Mouse (Mus musculus) kidney, adult 18-20 months (tissue): Measurements from ENCODE around the gene Rab21.

Source experiments
- DNase-seq: peaks from one replicate; pipeline ENCODE4 v3.0.0; 2021

The Rab21 gene

DNA sequence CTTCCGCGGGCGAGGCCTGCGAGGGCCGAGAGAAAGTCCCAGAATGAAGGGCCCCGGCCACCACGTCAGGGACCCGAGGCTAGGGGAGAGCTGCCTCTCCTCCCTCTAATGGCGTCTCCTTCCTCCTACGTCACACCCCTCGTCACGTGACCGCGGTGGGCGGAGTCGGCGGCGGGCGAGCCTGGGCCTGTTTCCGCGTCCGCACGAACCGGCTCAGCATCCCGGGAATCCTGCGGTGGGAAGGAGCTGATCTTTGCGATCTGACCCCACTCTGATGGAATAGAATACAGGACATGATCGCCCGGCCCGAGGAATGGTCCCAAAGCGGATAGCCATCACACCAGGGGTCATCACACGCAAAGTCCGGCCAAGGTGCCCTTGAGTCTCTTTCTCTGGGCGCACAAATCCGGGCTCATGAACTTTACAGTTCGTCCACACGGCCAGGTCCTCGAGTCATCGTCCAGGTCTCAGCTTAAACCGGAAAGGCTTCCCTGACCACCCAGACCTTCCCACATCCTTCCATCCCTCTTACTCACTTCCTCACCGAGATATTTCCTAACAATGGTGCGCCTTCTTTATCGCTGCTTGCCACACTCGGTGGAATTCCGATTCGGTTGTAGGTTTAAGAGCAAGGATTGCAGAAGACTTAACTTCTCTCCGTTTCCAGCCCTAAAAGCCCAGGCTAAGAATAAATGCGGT is at the start of gene Rab21:
Gene Rab21, minus strand, starts transcription at position 122 of the 699 bp plus-strand sequence.
- DNase-seq = peak; percentile 99

- DNase-seq = no peak
These were observed 47.8 kb upstream of the Rab21 start for GRCm38 (mm10) chr10:115363151-115363550.

DNA sequence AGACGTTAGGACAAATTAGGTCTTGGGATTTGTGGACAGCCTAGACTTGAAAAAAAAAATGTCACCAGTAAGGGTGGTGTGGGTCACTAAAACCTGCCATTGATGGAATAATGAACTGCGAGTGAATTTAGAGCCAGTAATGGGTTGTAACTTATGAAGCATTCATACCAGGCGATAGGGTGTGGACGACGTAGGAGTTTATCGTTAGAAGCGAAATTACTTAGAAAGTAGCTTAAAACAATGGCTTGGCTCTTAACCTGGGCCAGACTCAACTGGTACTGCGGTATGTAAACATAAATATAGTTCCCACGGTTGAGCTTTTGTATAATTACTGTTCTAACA is 47.2 kb upstream of the Rab21 start:
- no peak for DNase-seq

- peak; percentile 95 for DNase-seq
These were observed 46.6 kb upstream of the Rab21 start, which contains the start of gene Tmem19 for GRCm38 (mm10) chr10:115361840-115362622. Tmem19 (minus strand) TSS chr10:115362501.

DNA sequence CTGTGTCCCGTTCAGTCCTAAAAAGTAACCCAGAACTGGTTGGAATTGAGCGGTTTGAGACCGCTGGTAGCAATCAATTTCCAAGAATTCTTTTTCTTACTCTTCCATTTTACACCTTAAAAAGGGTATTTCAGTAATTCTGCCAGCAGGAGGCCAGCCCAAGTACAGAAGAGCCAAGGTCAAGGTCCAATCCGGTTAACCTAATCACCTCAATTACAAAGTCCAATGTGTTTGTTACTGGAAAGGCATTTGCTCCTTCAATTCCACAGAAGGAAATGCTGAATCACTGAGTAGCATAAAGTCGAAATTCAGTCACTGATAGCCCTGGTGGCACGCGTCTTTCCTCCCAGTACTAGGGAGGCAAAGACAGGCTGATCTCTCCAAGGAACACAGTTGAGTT is 43.7 kb upstream of the Rab21 start:
- DNase-seq = peak; percentile 69

- peak; percentile 33 for DNase-seq
These were observed 43.0 kb upstream of the Rab21 start for GRCm38 (mm10) chr10:115358216-115358919.

DNA sequence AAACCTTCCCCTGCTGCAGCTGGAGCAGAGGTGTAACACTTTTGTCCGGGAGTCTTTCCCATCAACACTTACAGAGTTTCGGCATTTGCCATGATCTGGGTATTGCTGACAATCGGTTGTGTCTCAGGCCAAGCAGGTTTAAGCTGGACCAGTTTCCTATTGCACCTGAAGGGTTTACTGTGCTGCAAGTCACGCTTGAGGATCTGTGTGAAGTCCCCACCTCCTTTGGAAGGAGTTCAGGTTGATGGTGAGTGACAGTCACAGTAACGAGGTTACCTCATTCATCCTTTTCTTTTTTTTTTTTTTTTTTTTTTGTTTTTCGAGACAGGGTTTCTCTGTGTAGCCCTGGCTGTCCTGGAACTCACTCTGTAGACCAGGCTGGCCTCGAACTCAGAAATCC is 40.7 kb upstream of the Rab21 start:
- no peak for DNase-seq

GRCm38 (mm10) chr10:115355016-115355415 is 39.6 kb upstream of the Rab21 start:
- DNase-seq = no peak

GRCm38 (mm10) chr10:115354553-115354952 is 39.2 kb upstream of the Rab21 start:
- no peak for DNase-seq

DNA sequence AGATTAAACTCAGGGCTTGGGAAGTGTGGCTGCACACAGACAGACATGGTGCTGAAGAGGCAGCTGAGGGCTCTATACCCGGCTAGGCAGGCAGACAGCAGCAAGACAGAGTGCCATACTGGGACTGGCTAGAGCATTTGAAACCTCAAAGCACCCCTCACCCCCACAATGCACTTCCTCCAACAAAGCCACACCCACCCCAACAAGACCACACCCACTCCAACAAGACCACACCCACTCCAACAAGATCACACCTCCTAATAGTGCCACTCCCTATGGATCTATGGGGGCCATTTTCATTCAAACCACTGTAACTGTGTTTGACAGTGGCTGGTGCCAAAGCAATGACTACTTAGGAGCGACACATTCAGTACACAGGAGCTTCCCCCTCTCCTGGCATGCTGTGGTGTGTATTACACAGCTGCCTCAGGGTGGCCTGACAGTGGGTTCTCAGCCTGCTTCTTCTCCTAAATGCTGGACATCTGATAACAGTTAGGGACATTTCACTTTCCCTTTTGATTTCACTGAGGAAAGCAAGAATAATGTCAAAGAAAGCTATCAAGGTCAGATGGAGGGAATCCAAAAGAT is 35.5 kb upstream of the Rab21 start:
- DNase-seq = no peak

DNA sequence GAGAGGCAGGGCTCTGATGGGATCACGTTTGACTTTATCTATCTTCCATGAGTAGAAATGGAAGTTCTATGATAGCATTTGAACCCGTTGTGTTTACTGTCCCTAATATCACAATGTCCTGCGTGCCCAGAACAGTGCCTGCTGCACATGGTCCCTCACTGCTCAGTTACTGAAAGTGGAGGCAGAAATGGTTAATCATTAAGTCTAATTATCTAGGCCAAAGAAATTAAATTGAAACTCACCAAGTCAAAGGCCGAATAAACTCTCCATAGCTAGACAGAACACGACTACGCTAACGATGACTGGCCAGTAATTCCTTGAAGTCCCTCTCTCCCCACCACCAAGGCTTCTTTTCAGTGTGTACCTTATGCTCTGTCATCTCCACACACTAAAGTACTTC is 34.1 kb upstream of the Rab21 start:
- DNase-seq = peak; percentile 53

GRCm38 (mm10) chr10:115349029-115349428 is 33.6 kb upstream of the Rab21 start:
- peak; percentile 25 for DNase-seq

DNA sequence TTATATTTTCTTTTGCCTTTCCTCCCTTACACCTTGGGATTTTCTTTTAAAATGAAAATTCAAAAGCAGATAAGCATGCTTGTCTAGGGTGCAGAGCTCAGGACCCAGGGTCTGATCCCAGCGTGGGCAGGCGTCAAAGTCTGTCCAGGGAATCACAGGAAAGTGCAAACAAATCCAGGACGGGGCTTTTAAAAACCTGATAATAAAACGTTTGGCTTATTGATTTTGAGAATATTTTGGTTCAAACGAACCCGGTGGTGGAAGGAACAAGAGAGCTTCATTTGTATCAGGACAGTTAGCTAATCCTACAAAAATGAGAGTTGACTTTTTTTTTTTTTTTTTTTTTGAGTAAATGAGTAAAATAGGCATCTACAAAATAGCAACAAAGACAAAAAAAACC is 32.7 kb upstream of the Rab21 start:
- DNase-seq = no peak

DNA sequence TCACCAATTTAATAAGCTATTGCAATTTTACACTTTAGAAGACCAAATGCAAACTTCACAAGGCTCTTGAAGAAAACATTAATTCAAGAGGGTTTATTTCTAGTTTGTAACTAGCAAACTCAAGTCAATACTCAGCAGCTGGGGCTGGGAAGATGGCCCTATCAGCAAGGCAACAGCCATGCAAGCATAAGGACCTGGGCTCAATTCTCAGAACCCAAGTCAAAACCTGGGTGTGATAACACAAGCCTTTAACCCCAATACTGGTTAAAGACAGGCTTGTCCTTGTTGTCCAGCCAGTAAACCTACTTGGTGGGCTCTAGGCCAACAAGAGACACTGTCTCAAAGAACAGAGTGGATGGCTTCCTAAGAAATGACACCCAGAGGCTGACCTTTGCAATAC is 31.1 kb upstream of the Rab21 start:
- DNase-seq = no peak

GRCm38 (mm10) chr10:115342771-115343425 is 27.5 kb upstream of the Rab21 start:
- no peak for DNase-seq

DNA sequence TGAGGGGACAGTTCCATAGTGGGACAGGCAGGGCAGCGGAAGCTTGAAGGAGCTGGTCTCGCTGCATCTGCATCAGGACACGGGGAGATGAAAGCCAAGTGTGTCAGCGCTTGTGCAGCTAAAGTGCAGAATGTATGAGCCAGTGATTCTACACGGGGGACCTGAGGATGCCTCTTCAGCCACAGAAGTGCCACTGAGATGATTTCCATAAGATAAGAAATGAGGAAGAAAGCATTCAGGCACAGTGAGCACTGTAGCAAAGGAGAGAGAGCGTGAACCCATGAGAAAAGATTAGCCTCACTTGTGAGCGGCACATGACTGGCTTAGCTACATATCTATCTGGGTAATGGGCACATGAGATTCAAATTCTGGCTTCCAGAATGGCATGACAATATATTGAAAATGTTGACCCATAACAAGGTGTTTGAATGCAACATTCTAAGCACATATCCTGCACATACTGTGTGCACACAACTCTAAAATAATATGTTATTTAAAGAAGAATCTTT is 24.5 kb upstream of the Rab21 start:
- no peak for DNase-seq

GRCm38 (mm10) chr10:115336901-115337300 is 21.5 kb upstream of the Rab21 start:
- no peak for DNase-seq

DNA sequence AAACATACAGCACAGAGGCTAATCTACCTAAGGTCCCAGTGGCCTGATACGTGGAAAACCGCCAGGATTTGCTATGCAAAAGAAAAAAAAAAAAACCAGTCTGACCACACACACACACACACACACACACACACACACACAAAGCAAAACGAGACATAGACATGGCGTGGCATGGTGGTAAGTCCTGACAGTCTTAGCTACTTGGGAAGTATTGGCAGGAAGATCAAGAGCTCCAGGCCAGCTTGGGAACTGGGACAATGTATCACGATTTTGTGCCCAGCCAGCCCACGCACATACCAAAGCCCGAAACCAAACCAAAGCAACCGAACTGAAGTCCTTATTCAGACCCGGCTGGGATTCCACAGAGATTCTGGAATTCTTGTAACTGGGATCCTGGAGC is 18.1 kb upstream of the Rab21 start:
- DNase-seq = no peak

DNA sequence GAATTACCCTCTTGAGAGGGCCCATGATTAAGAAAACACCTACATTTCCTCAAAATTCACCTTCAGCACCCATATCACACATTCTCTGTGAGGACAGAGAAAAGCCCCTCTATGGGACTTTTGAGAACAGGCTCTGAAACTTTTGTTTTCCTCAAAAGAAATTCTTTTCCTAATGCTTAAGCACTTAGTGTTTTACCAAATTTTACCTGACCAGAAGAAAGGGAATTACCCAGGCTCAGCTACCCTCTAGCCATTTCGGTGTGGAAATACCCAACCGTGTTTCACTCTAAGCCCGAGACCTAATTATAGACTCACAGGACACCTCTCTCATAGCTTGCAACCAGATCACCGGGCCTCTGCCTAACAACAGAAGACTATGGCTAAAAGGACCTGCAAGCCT is 17.6 kb upstream of the Rab21 start:
- DNase-seq = no peak

- DNase-seq = no peak
These were observed 17.1 kb upstream of the Rab21 start for GRCm38 (mm10) chr10:115332420-115332952.

GRCm38 (mm10) chr10:115329010-115329530 is 13.7 kb upstream of the Rab21 start:
- DNase-seq = no peak

DNA sequence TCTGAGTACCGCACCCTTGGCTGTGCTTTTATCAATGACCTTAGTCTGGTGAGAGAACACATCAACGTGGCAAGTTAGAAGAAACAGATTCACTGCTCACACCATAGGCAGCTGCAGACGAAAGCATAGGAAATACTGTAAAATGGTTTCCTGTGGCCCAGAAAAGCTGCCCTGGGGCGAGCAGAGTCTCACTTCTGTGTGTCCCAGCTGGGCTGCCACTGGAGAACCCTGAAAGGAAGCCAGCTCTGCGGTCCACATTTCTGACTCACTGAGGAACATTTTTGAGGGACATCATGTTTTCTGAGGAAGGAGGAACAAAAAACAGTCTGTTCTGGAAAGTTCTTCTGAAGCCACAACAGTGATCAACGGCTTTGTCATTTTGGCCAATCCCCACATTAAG is 13.1 kb upstream of the Rab21 start:
- DNase-seq = no peak
